Mouse (Mus musculus): Measurements from ENCODE around the gene Sf3a3. TPM values are rescaled to one million over a fixed set of nuclear protein-coding genes. Genes with fewer than 3 reads are reported as not detected.
"Not testable (repeated sequence)": the region's sequence is repeated elsewhere in the genome, so short reads cannot be mapped to it uniquely, and the experiment has no call there.

Gene Sf3a3
- total RNA-seq, 1 experiment, result 117 TPM

- in situ Hi-C loops (cut with MboI; ENCODE audit: low sequenced_read_pairs in 2 of 2, unreplicated experiment in 2 of 2), result no loop called here
- no peak overlapping the region for H3K4me3 ChIP-seq (ENCODE audit: insufficient read depth in 1 of 2, low read depth in 1 of 2, low read length in 2 of 2, poor library complexity in 1 of 2, severe bottlenecking in 1 of 2)
- DNase-seq (ENCODE audit: low read depth, low spot score), result no peak
These were observed 10.4 kb upstream of the Sf3a3 start for GRCm38 (mm10) chr4:124703881-124704796.

GRCm38 (mm10) chr4:124704797-124705474 is 9.6 kb upstream of the Sf3a3 start:
- H3K9me3 ChIP-seq (ENCODE audit: control insufficient read depth, insufficient read depth, low read depth, low read length), result no peaks in the 10 kb centered on the region
- no peak overlapping the region for H3K9ac ChIP-seq (ENCODE audit: insufficient read depth, low read depth, low read length, poor library complexity, severe bottlenecking)
- no peak overlapping the region for H3K27ac ChIP-seq (ENCODE audit: insufficient read depth, low read depth, low read length, poor library complexity, severe bottlenecking)
- no peak for DNase-seq (ENCODE audit: low read depth, low spot score)
- peaks cover 4% of the 10 kb centered on the region; the same call in 1 of the 2 replicates for H3K36me3 ChIP-seq (ENCODE audit: control insufficient read depth, insufficient read depth, low read length, poor library complexity, severe bottlenecking)
- TF ChIP-seq MAFK (IDR thresholded peaks at IDR 0.05; ENCODE audit: insufficient read depth, low read depth, low read length), result no peak
- TF ChIP-seq CHD2 (IDR thresholded peaks at IDR 0.05; ENCODE audit: low read depth, low read length), result no peak
- peaks cover 3 to 45% of the 10 kb centered on the region in 2 experiments for H3K4me1 ChIP-seq (ENCODE audit: control insufficient read depth in 2 of 2, insufficient read depth in 2 of 2, low read length in 2 of 2, poor library complexity in 1 of 2)
- H3K4me3 ChIP-seq (ENCODE audit: insufficient read depth in 1 of 2, low read depth in 1 of 2, low read length in 2 of 2, poor library complexity in 1 of 2, severe bottlenecking in 1 of 2), result no peak overlapping the region
- in situ Hi-C loops (cut with MboI; ENCODE audit: low sequenced_read_pairs in 2 of 2, unreplicated experiment in 2 of 2), result no loop called here

More at GRCm38 (mm10) chr4:124703881-124704796, 10.4 kb upstream of the Sf3a3 start:
- peaks cover 4% of the 10 kb centered on the region; the same call in 1 of the 2 replicates for H3K36me3 ChIP-seq (ENCODE audit: control insufficient read depth, insufficient read depth, low read length, poor library complexity, severe bottlenecking)
- TF ChIP-seq MAFK (IDR thresholded peaks at IDR 0.05; ENCODE audit: insufficient read depth, low read depth, low read length), result no peak
- TF ChIP-seq CHD2 (IDR thresholded peaks at IDR 0.05; ENCODE audit: low read depth, low read length), result no peak
- TF ChIP-seq HCFC1 (IDR thresholded peaks at IDR 0.05; ENCODE audit: borderline replicate concordance, insufficient read depth, low read length), result no peak
- TF ChIP-seq ZC3H11A (IDR thresholded peaks at IDR 0.05; ENCODE audit: borderline replicate concordance, low read depth, low read length), result no peak
- no peak for TF ChIP-seq ZNF384 (IDR thresholded peaks at IDR 0.05; ENCODE audit: low read depth, low read length)
- H3K9me3 ChIP-seq (ENCODE audit: control insufficient read depth, insufficient read depth, low read depth, low read length), result no peaks in the 10 kb centered on the region
- peaks cover 6 to 44% of the 10 kb centered on the region in 2 experiments for H3K4me1 ChIP-seq (ENCODE audit: control insufficient read depth in 2 of 2, insufficient read depth in 2 of 2, low read length in 2 of 2, poor library complexity in 1 of 2)
- no peak overlapping the region for H3K9ac ChIP-seq (ENCODE audit: insufficient read depth, low read depth, low read length, poor library complexity, severe bottlenecking)
- no peak overlapping the region for H3K27ac ChIP-seq (ENCODE audit: insufficient read depth, low read depth, low read length, poor library complexity, severe bottlenecking)

GRCm38 (mm10) chr4:124705661-124706269 is 8.8 kb upstream of the Sf3a3 start:
- H3K36me3 ChIP-seq (ENCODE audit: control insufficient read depth, insufficient read depth, low read length, poor library complexity, severe bottlenecking), result peaks cover 4% of the 10 kb centered on the region; the same call in 1 of the 2 replicates
- H3K27ac ChIP-seq (ENCODE audit: insufficient read depth, low read depth, low read length, poor library complexity, severe bottlenecking), result no peak overlapping the region
- no peaks in the 10 kb centered on the region for H3K9me3 ChIP-seq (ENCODE audit: control insufficient read depth, insufficient read depth, low read depth, low read length)
- DNase-seq (ENCODE audit: low read depth, low spot score), result no peak
- TF ChIP-seq MAFK (IDR thresholded peaks at IDR 0.05; ENCODE audit: insufficient read depth, low read depth, low read length) (peak; percentile 92), ZNF384 (IDR thresholded peaks at IDR 0.05; ENCODE audit: low read depth, low read length) (no peak)
- no peak overlapping the region for H3K4me3 ChIP-seq (ENCODE audit: insufficient read depth in 1 of 2, low read depth in 1 of 2, low read length in 2 of 2, poor library complexity in 1 of 2, severe bottlenecking in 1 of 2)
- H3K4me1 ChIP-seq (ENCODE audit: control insufficient read depth in 2 of 2, insufficient read depth in 2 of 2, low read length in 2 of 2, poor library complexity in 1 of 2), result peaks cover 4 to 45% of the 10 kb centered on the region in 2 experiments; a peak in 3 of 4 replicates
- in situ Hi-C loops (cut with MboI; ENCODE audit: low sequenced_read_pairs in 2 of 2, unreplicated experiment in 2 of 2), result no loop called here
- no peak overlapping the region; the same call in 1 of the 2 replicates for H3K9ac ChIP-seq (ENCODE audit: insufficient read depth, low read depth, low read length, poor library complexity, severe bottlenecking)

- H3K9ac ChIP-seq (ENCODE audit: insufficient read depth, low read depth, low read length, poor library complexity, severe bottlenecking); H3K36me3 ChIP-seq (ENCODE audit: control insufficient read depth, insufficient read depth, low read length, poor library complexity, severe bottlenecking); in situ Hi-C loops (cut with MboI; ENCODE audit: low sequenced_read_pairs in 2 of 2, unreplicated experiment in 2 of 2); DNase-seq (ENCODE audit: low read depth, low spot score); H3K27ac ChIP-seq (ENCODE audit: insufficient read depth, low read depth, low read length, poor library complexity, severe bottlenecking); H3K9me3 ChIP-seq (ENCODE audit: control insufficient read depth, insufficient read depth, low read depth, low read length): not testable (repeated sequence)
- Histone ChIP-seq H3K4me3 (ENCODE audit: insufficient read depth in 1 of 2, low read depth in 1 of 2, low read length in 2 of 2, poor library complexity in 1 of 2, severe bottlenecking in 1 of 2) (peak overlapping the region; percentile 22 to 45; a peak in 2 of 4 replicates), H3K4me1 (ENCODE audit: control insufficient read depth in 2 of 2, insufficient read depth in 2 of 2, low read length in 2 of 2, poor library complexity in 1 of 2) (peaks cover 4 to 34% of the 10 kb centered on the region in 2 experiments; a peak in 3 of 4 replicates)
These were observed 7.0 kb upstream of the Sf3a3 start for GRCm38 (mm10) chr4:124707381-124708199.

Data from ES-E14 (cell line).